Mouse (Mus musculus) lung, embryonic 16.5 days (tissue): Measurements from ENCODE around the gene Pcbp2. TPM values are rescaled to one million over a fixed set of nuclear protein-coding genes. Genes with fewer than 3 reads are reported as not detected.
A peak's percentile ranks its signal among the peaks of the same experiment; 100 is the strongest.

ENCODE experiments used
- ATAC-seq: fragments of 200-750 bp; cut with Nextera tagmentation; 2 replicates; pipeline ENCODE4 v1.8.0; 2017; ENCODE audit warnings: low read depth, mild to moderate bottlenecking, moderate library complexity
- H3K27ac ChIP-seq: fragments of 300-500 bp; sonication (generic); 2 replicates; pipeline ENCODE4 v1.5.1; 2014; ENCODE audit warnings: mild to moderate bottlenecking, control low read depth, low read length
- H3K27me3 ChIP-seq: fragments of 300-500 bp; sonication (generic); 2 replicates; pipeline ENCODE4 v1.6.1; 2014; ENCODE audit warnings: low read depth, low read length, mixed read lengths; ENCODE audit not compliant: control insufficient read depth, insufficient read depth
- H3K36me3 ChIP-seq: fragments of 300-500 bp; sonication (generic); 2 replicates; pipeline ENCODE4 v1.6.1; 2014; ENCODE audit warnings: low read length; ENCODE audit not compliant: control insufficient read depth, insufficient read depth
- H3K4me1 ChIP-seq: fragments of 300-500 bp; sonication (generic); replicated peaks from 2 replicates; pipeline ENCODE4 v1.6.1; 2014; ENCODE audit warnings: low read length, mixed read lengths; ENCODE audit not compliant: control insufficient read depth, insufficient read depth
- H3K4me2 ChIP-seq: fragments of 300-500 bp; sonication (generic); 2 replicates; pipeline ENCODE4 v1.6.1; 2014; ENCODE audit warnings: low read depth, low read length, control low read depth
- H3K4me3 ChIP-seq: fragments of 300-500 bp; sonication (generic); 2 replicates; pipeline ENCODE4 v1.5.1; 2014; ENCODE audit warnings: mild to moderate bottlenecking, low read length, control low read depth
- H3K9ac ChIP-seq: fragments of 300-500 bp; sonication (generic); 2 replicates; pipeline ENCODE4 v1.6.1; 2014; ENCODE audit warnings: low read length, control low read depth
- H3K9me3 ChIP-seq: fragments of 300-500 bp; sonication (generic); 2 replicates; pipeline ENCODE4 v1.6.1; 2016; ENCODE audit warnings: low read length; ENCODE audit not compliant: control insufficient read depth
- WGBS: fragments of 180-500 bp; shearing (Covaris S2); extraction: QIAGEN DNeasy Blood & Tissue Kit; methylation state at CpG from one replicate; pipeline ENCODE4 v1.1.7; 2014; 5-methylcytosine and 5-hydroxymethylcytosine counted together
- polyA plus RNA-seq: library from polyadenylated mRNA; unstranded; fragments of >200 nt; fragmentation: Nextera tagmentation; extraction: Ambion mirVana; gene quantifications from 2 replicates; pipeline ENCODE4 v1.2.1, GENCODE M21; 2015

The Pcbp2 gene
- 199 and 204 TPM in 2 replicates for polyA plus RNA-seq

DNA sequence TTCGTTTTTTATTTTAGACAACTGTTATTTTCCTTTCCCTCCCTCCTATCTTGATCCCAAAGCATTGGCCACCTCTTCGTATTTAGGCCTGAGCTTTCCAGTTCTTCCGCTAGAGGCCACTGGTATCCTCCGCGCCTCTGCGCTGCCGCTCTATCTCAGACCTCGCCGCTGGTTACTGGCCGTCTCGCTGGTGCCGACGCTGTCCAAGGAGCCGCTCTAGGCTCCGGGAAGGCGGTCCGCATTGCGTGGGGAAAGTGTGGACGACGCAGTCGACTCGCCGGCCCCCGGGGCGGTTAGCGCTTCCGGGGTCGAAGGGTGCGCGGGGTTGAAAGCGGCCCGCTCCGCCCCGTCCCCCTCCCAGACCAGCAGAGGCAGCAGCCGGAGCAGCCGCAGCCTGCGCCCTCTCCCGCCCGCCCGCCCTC lies at the start of gene Pcbp2:
Pcbp2 (plus strand) TSS at position 357 of the 422 bp plus-strand sequence.
- H3K4me1 ChIP-seq, result peaks cover 5% of the 10 kb centered on the region
- under 1% methylated on average over 30 of the region's 40 CpGs for WGBS
- no peaks in the 10 kb centered on the region for H3K9me3 ChIP-seq
- H3K27me3 ChIP-seq, result no peaks in the 10 kb centered on the region
- peak within 1 kb of the TSS; percentile 95 for H3K4me3 ChIP-seq
- peak within 1 kb of the TSS; percentile 99 for H3K27ac ChIP-seq
- peak within 1 kb of the TSS; percentile 61 for H3K4me2 ChIP-seq
- H3K9ac ChIP-seq, result peak within 1 kb of the TSS; percentile 99
- peaks cover 12% of the 10 kb centered on the region for H3K36me3 ChIP-seq
- ATAC-seq, result peak; percentile 100

DNA sequence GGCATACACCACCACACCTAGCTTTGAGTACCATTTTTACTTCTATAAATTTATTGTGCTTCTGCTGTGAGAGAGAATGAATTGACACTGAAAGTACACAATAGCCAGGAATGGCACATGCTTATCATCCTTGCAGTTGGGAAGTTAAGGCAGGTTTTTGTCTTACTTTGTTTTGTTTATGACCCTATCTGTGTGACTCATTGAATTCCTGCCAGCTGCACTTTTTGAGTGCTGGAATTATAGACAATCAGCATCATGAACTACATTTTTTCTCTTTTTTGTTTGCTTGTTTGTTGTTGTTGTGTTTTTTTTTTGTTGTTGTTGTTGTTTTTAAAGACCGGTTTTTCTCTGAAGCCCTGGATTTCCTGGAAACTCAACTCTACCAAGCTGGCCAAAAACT lies 49.4 kb upstream of the Pcbp2 start:
- H3K9ac ChIP-seq, result no peak overlapping the region
- no peak overlapping the region for H3K27ac ChIP-seq
- whole genome bisulfite sequencing, result 33% methylated on average over 1 of the region's 1 CpGs
- no peaks in the 10 kb centered on the region for H3K4me1 ChIP-seq
- peaks cover 14% of the 10 kb centered on the region for H3K36me3 ChIP-seq
- no peaks in the 10 kb centered on the region for H3K27me3 ChIP-seq
- ATAC-seq, result no peak
- H3K9me3 ChIP-seq, result no peaks in the 10 kb centered on the region
- H3K4me2 ChIP-seq, result no peak overlapping the region
- no peak overlapping the region for H3K4me3 ChIP-seq

DNA sequence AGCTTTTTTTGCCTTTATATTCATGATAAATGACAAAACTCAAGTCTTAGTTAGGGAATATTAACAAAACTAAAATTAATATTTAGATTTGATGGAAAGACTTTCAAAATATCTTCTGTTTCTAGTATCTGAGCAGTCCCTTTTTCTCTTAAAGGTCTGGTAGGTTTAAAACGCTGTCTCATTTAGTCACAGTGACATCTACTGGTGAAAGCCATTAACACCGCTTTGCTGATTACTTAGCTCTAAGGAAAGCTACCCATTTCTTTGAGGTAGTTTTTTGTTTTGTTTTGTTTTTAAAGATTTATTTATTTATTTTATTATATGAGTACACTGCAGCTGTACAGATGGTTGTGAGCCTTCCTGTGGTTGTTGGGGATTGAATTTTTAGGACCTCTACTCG lies 48.9 kb upstream of the Pcbp2 start:
- ATAC-seq, result no peak
- H3K4me1 ChIP-seq, result no peaks in the 10 kb centered on the region
- H3K4me2 ChIP-seq, result no peak overlapping the region
- H3K36me3 ChIP-seq, result peaks cover 17% of the 10 kb centered on the region
- no peaks in the 10 kb centered on the region for H3K27me3 ChIP-seq
- no peak overlapping the region for H3K9ac ChIP-seq
- H3K27ac ChIP-seq, result no peak overlapping the region
- H3K9me3 ChIP-seq, result no peaks in the 10 kb centered on the region
- WGBS, result 54% methylated on average over 3 of the region's 3 CpGs
- H3K4me3 ChIP-seq, result no peak overlapping the region

DNA sequence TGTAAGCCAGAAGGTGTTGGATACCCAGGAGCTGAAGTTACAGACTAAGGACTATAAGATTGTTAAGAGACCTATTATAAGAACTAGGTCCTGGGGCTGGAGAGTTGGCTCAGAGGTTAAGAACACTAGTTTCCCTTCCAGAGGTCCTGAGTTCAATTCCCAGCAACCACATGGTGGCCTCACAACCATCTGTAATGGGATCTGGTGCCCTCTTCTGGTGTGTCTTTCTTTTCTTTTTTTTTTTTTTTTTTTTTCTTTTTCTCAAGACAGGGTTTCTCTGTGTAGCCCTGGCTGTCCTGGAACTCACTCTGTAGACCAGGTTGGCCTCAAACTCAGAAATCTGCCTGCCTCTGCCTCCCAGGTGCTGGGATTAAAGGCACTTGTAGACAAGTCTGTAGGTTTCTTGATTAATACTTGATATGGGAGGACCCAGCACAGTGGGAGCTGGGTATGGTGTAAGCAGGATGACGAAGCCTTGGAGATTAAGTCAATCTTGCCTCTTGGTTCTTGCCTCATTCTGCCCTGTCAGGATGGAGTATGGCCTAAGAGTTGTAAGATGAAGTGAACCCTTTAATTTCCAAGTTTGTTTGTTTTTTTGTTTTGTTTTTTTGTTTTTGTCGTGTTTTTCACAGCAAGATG lies 46.6 kb upstream of the Pcbp2 start:
- no peak for ATAC-seq
- H3K36me3 ChIP-seq, result peaks cover 26% of the 10 kb centered on the region
- no peak overlapping the region for H3K9ac ChIP-seq
- no peak overlapping the region for H3K4me2 ChIP-seq
- H3K9me3 ChIP-seq, result no peaks in the 10 kb centered on the region
- no peak overlapping the region for H3K27ac ChIP-seq
- no peaks in the 10 kb centered on the region for H3K4me1 ChIP-seq
- no peak overlapping the region for H3K4me3 ChIP-seq
- no peaks in the 10 kb centered on the region for H3K27me3 ChIP-seq
- WGBS, result 95% methylated on average over 2 of the region's 2 CpGs

DNA sequence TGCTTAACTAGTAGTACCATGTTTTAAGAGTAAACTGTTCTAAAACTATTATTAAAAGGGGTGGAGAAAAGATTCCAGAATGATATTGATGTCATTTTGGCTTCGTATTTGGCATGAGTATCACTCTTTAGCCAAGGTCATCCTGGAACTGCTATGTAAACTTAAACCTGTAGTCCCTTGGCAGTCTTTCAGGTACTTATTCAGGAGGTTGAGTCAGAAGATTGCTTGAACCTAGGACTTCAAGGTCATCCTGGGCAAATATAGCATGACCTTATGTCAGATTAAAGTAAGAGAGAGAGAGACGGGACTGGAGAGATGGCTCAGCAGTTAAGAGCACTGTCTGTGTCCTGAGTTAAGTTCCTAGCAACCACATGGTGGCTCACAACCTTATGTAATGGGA lies 45.7 kb upstream of the Pcbp2 start:
- whole genome bisulfite sequencing, result 82% methylated on average over 2 of the region's 2 CpGs
- no peak overlapping the region for H3K27ac ChIP-seq
- H3K4me1 ChIP-seq, result no peaks in the 10 kb centered on the region
- H3K9me3 ChIP-seq, result no peaks in the 10 kb centered on the region
- no peak for ATAC-seq
- no peaks in the 10 kb centered on the region for H3K27me3 ChIP-seq
- H3K36me3 ChIP-seq, result peaks cover 27% of the 10 kb centered on the region
- no peak overlapping the region for H3K4me3 ChIP-seq
- no peak overlapping the region for H3K9ac ChIP-seq
- no peak overlapping the region for H3K4me2 ChIP-seq

GRCm38 (mm10) chr15:102426963-102427362 lies 43.4 kb upstream of the Pcbp2 start:
- Histone ChIP-seq H3K36me3 (peaks cover 41% of the 10 kb centered on the region), H3K27me3 (no peaks in the 10 kb centered on the region), H3K27ac (no peak overlapping the region), H3K4me3 (no peak overlapping the region), H3K9me3 (no peaks in the 10 kb centered on the region), H3K4me1 (no peaks in the 10 kb centered on the region), H3K9ac (no peak overlapping the region), H3K4me2 (no peak overlapping the region)
- 96% methylated on average over 1 of the region's 1 CpGs for WGBS
- ATAC-seq, result no peak

DNA sequence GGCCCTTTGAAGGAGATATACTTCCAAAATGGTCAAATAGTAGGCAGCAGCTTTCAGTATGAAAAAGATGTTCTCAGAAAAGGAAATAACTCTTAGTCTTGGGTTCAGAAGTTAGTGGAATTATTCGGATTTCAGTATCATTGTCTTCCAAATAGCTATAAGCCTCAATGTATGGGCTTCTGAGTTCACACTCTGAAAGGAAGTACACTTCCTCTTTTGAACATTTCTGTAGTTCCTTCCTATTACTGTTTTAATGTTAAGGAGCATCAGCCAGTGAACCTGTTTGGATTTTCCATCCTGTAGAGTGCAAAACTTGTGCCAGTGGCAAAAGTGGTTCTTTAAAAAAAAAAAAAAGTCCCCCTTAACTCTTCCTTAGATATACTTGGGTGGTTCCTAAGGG lies 38.3 kb upstream of the Pcbp2 start:
- no peak overlapping the region for H3K4me3 ChIP-seq
- H3K4me2 ChIP-seq, result no peak overlapping the region
- peaks cover 44% of the 10 kb centered on the region for H3K36me3 ChIP-seq
- ATAC-seq, result no peak
- no peaks in the 10 kb centered on the region for H3K9me3 ChIP-seq
- H3K4me1 ChIP-seq, result no peaks in the 10 kb centered on the region
- no peaks in the 10 kb centered on the region for H3K27me3 ChIP-seq
- H3K27ac ChIP-seq, result no peak overlapping the region
- WGBS, result 80% methylated on average over 1 of the region's 1 CpGs
- H3K9ac ChIP-seq, result no peak overlapping the region

- Histone ChIP-seq H3K27ac (no peak overlapping the region), H3K9me3 (no peaks in the 10 kb centered on the region), H3K4me1 (no peaks in the 10 kb centered on the region), H3K36me3 (peaks cover 41% of the 10 kb centered on the region), H3K4me3 (no peak overlapping the region), H3K9ac (no peak overlapping the region), H3K27me3 (no peaks in the 10 kb centered on the region), H3K4me2 (no peak overlapping the region)
- 89% methylated on average over 4 of the region's 4 CpGs for WGBS
- no peak for ATAC-seq
Observed at GRCm38 (mm10) chr15:102433173-102433572, 37.2 kb upstream of the Pcbp2 start.

- Histone ChIP-seq H3K4me3 (no peak overlapping the region), H3K4me1 (no peaks in the 10 kb centered on the region), H3K4me2 (no peak overlapping the region), H3K27me3 (no peaks in the 10 kb centered on the region), H3K9me3 (no peaks in the 10 kb centered on the region), H3K36me3 (no peaks in the 10 kb centered on the region), H3K27ac (no peak overlapping the region), H3K9ac (no peak overlapping the region)
- ATAC-seq, result peak; percentile 51; the same call in 1 of the 2 replicates
- WGBS, result 46% methylated on average over 2 of the region's 2 CpGs
Observed at GRCm38 (mm10) chr15:102442490-102442889, 27.8 kb upstream of the Pcbp2 start.
